Mouse (Mus musculus): ENCODE data around the gene Kmt2a.

Gene Kmt2a

DNA sequence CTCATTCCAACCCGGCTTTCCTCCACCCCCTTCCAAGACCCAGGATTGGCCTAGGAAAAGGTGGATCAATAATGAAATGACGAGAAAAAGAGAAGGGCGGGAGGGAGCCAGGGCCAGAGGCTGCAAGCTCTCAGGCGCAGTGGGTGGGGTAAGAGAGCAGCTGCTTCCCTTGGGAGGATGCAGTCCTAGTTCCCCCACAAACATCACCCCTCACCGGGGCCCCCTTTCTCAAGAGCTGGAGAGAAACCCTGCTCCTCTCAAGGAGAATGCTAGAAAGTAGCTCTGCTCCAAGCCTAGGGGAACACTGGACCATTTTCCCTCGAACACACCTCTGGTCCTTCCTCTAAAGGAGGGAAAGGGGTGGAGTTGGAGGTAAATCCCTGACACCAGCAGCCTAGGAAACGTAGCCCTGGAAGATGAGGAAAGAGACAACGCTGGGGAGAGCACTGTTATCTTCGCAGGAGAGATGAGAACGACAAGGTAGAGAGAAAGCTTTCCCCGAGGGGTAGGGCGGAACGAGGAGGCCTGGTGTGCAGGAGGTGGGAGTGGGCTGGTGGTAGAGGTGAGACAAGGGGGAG is 1.3 kb downstream of the Kmt2a start:
- DNase-seq (ENCODE audit: low spot score): no peak

DNA sequence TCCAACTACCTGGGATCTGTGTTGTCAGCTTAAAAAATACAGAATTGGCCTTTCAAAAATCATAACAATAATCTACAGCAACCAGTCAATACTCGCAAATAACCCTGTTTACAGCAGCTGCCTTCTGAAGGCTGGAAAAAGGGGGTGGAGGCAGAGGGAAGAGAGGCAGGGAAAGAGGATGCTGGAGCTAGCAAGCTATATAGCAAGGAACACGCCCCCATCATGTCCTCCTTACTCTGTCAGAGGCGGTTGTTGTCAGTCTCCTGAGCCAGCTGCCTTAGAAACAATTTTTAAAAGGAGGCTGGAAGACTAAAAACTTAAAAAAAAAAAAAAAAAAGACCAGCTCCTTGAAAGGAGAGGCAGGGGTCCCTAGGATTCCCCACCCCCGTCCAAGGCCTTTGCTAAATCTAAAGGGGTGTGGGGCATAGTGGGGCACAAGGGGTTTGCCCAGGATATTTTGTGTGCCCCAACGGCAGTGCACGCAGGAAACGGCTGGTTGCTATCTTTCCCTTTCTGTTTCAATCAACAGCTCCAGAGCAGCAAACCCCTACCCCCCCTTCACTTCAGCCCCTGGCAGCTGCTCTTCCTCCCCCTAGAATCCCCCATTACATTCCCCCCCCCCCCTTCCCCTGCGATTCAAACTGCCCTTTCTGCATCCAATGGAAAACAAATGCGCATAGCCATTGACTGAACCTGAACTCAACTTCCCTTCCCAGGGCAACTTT is 2.2 kb downstream of the Kmt2a start:
- no peak for DNase-seq (ENCODE audit: low spot score)

DNA sequence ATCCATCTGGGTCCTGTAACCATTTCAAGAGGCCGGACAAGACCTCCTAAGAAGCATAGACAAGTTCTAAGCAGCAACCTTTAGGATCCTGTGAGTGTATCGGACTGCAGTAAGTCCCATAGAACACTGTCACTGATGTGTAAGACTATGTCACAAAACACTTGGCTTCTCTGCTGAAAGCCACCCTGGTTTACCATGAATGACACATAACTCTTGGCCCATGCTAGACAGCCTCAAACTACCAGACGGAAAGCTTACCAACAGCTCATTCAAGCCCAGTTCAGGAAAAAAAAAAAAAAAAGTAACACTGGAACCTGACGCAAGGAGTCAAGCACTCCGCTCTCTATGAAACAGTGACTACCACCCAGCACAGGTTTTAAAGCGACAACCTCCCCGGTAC is 3.4 kb downstream of the Kmt2a start:
- DNase-seq (ENCODE audit: low spot score): no peak

DNA sequence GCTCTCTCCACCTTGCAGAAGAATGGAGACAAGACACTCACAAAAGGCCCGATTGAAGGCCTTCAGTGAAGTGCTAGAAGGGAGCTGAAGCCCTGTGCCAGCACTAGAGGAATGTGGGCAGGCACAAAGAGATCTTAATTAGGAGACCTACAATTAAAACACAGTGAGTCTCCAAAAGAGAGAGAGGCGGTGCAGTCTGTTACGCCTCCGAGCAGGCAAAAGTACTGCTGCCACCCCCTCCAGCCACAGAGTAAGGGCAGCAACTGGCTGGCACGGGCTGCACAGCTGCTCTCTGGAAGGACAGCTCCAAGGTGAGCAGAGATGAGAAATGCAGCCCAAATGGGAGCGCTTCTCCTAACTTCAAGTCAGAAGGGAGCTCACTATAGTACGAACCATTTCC is 5.6 kb downstream of the Kmt2a start:
- no peak for DNase-seq (ENCODE audit: low spot score)

DNA sequence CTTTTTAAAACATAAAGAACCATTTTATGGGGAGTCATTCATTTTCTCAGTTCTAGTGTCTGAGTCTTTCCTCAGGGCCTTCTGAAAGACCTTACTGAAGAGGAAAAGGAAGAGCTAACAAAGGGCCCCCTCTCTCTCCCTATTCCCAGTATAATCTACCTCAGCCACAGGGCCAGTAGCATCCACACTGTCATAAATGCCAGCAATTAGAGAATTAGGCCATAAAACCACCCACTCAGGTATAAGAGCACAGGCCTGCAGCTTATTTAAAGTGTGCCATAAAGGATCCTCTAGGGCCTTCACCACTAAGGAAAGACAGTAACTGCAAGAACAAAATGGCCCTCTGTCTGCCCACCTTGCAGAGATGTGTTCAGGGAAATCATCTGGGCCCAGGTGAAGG is 6.9 kb downstream of the Kmt2a start:
- no peak for DNase-seq (ENCODE audit: low spot score)

DNA sequence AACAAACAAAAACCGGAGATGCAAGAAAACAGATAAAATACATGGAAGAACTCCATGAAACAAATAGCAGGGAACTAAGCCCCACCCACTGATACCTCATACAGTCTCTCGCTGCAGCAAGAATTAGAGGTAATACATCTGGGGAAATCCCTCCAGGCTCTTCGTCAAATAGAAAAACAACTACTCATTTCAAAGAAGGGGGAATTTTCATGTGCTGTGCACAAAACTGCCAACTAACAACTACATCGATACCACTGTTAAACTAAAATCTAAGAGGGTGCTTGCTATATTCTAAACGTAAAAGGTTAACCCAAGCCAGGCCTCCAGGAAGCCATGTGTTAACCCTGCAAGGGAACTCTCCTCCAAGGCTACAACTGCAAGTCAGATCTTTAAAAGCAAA is 7.4 kb downstream of the Kmt2a start:
- no peak for DNase-seq (ENCODE audit: low spot score)

DNA sequence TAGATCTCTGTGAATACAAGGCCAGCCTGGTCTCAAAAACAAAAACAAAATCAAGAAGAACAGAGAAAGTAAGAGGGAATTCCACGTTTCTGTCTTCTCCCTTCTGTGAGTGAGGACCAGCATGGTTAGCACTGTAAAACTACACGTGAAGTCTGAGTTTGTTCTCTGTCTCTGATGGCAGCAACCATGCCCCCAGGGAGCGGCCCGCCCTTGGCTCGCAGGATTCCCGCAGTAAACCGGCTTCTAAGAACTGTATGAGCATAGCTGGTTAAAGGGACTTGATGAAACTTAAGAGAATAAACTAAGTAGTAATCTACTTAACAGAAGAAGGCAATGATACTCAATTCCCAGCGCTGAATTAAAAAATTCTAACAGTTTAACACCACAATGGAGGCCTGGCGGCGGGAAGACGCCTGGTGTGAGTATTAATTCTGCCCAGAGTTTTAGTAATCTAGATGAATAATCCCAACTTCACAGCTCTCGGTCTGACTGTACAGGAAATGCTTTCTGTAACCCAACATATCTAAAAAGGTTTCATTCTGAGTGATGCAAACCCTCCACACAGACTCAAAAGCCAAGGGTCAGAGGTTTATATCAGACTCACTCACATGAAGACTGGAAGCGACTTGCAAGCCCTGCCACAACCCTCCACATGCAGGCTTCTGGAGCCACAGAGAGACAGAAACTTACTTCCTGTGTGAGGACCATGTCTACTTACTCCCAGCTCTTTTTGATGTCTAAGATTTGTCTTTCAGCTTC is 12.6 kb downstream of the Kmt2a start:
- no peak for DNase-seq (ENCODE audit: low spot score)

DNA sequence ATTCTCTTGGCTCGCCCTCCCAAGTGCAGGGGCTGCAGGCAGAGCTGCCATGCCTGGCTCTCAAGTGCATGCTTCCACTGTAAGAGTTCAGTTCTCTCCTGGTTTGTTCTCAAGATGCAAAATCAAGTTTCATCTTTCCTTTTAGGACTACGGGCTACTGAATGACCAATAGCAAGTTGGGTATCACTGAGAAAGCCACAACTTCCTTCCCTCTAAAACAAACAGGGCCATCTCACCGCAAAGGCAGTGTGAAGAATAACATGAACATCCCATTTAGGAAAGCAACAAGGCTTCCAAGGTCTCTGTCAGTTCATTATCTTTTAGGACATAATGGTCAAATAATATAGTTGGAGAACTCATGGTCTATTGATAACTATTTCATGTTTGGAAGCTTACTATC is 13.4 kb downstream of the Kmt2a start:
- DNase-seq (ENCODE audit: low spot score): no peak

DNA sequence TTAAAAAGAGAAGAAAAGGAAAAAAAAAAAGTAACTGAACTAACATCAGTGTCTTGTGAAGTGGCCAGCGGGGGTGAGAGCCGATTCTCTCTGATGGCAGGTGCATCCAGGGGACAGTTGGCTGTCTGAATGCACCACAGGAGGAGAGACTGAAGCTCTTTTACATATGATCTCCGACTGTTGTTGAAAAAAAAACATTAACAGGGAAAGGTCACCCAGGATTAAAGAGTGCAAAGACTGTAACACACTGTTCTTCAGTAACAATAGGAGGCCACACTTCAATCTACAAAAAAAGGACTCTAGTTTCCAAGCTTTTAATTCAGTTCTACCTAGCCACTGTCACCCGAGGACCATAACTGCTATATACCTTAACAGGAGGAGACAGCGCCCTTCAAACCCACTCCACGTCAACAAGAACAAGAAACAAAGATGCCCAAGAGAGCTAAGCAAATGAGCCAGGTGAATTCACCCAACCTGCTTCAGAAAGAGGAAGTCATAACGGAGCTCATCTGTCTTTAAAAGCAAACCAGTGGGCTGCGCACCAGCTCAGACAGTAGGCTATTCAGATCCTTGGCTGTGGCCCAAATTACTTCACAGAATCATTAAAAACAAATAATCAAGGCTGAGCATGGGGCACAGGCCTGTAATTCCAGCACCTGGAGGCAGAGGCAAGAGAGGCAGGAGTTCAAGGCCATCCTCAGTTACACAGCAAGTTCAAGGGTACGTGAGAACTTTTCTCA is 14.4 kb downstream of the Kmt2a start:
- DNase-seq (ENCODE audit: low spot score): no peak

DNA sequence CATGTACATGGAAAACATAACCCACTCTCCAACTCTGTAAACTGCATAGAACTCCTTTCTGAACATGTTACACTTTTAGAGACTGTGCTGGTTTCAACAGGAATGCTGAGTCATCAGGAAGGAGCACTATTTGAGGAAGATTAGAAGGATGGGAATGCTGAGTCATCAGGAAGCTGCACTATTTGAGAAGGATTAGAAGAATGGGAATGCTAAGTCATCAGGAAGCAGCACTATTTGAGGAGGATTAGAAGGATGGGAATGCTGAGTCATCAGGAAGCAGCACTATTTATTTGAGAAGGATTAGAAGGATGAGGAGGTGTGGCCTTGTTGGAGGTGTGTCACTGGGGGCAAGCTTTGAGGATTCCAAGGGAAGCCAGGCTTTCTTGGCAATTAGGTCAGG is 20.0 kb downstream of the Kmt2a start:
- no peak for DNase-seq (ENCODE audit: low spot score)

DNA sequence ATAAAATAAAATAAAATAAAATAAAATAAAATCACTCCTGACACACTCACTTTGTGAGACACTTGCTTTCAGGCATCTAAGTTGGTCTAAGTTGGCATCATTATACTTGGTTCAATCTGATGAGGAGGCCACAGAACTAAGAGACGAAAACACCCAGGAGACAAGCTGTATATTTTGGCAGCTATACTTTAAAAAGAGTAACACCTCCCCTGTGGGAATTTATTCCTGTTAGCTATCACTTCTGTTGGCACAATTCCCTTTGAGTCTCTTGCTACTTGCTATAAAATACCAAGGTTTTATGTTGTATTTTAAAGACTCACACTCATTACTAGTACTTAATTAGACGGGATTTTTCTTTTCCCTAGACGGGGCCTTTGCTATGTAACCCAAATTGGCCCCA is 22.4 kb downstream of the Kmt2a start:
- no peak for DNase-seq (ENCODE audit: low spot score)

DNA sequence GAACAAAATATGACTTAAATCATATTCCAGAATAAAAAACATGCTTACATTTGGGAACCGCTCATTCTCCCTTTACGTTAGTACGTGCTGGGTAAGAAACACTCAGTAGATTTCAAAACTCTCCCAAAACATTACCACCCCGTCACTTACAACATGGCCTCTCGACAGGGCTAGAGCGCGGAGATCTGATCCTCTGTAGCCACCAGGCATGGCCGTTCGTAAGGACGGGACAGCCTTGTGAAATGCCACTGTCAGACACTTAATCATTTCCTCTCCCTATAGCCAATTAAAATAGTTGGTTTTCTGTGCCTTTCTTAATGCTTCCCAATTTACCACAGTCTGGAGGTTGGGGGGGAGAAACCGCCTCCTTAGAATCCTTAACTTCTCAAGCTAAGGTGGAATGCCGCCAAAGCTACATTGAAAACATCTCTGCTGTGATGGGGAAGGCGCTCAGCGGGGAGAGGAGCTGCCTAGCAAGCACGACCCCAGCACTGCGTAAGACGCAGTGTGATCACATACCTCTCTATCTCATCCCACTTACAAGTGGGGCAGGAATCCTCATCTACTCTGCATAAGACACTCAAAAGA is 23.6 kb downstream of the Kmt2a start:
- no peak for DNase-seq (ENCODE audit: low spot score)

DNA sequence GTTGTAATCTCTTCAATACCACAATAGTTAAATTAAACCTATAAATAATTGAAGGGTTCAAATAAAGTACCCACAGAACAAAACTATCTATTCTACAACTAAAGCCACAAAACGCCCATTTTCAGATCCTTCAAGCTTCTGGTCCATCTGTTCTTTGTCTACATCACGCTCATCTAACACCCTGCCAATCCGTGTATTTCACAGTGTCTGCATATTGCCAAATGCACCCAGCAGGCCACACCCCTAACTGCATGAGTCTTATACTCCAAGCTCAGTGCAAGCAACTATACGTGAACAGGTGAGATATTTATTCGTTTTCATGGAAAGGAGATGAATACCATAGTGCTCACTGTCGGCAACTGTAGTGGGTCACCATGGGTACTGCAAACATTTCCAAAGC is 25.9 kb downstream of the Kmt2a start:
- DNase-seq (ENCODE audit: low spot score): no peak

DNA sequence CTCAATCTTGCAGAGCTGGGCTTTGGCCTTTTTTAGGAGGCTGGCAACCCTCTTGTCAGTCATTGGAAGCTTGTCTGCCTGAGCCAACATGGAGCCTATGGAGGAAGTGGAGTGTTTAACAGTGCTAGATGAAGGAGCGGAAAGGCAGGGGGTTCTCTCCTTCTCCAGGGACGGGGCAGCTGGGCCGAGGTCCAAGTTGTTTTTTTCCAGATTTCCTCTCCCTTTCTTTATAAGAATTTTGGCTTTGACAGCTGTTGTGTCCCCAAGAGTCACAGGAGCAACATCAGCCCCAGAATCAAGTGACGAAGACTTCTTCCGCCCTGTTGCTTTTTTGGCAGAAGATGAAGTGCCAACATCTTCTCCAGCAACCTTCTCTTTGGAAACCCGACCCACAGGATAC is 33.6 kb downstream of the Kmt2a start:
- DNase-seq (ENCODE audit: low spot score): no peak

DNA sequence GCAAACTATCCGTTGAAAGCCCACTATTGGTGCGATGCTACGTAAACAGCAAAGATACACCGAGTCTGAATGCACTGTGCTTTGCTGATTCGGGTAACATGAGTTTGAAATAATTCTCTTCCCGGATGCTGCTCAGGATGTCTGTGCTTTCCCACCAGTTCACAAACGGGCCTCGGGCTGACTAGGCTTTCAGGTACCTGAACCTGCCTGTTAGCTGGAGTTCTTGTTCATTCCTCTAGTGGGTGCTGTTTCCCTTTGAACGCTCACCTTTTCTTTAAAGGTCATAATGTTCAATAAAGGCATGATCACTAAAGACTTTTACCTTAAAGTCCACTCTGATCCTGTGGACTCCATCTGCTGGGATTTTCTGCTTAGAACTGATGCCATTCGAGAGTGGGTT is 39.9 kb downstream of the Kmt2a start:
- DNase-seq (ENCODE audit: low spot score): no peak

DNA sequence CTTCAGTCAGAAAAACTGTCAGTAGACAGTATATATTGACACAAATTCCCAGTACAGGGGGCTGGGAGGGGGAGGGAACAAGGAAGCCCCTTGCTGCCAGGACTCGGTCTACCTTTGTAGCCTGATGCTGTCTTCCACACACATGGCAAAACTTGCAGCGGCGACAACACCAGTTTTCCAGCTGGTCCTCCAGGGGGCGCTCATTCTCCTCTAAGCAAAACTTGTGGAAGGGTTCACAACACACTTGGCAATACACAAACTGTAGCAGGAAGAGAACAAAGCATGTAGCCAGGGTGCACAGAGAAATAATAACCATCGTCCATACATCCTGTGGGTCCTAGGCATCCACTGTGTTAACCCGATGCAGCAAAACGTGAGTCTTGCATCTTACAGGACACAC is 44.7 kb downstream of the Kmt2a start:
- peak; percentile 49 for DNase-seq (ENCODE audit: low spot score)

DNA sequence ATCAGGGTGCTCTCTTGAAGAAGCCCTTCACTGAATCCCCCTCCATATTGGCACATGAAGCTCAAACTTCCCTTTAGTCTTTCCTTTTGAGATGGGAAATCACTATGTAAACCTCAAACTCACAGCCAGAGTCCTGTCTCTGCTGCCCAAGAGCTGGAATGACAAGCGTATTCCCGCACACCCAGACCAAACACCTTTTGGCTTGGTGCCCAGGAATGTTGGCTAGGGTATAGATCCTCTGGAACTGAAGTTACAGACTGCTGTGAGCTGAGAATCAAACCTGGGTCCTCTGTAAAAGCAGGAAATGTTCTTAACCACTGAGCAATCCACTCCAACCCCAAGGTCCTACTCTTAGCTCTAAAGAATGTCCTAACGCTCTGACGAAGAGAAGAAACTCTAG is 48.7 kb downstream of the Kmt2a start:
- DNase-seq (ENCODE audit: low spot score): no peak

DNA sequence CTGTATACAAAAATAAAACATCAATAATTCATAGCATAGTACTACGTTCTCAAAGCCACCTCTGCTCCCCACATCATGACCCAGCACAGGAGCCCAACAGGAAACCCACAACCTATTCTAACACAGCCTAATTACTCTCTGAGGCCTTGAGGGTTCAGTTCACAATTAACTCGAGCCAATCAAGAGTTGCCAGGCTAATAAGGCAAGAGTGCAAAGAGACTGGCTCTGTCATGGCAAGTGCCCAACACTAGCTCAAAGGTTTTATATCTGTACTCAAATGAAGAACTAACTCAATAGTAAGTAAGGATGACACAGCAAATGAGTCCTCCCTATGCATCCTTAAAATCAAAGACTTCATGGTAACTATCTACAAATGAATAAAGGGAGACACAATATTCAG is 50.6 kb downstream of the Kmt2a start:
- no peak for DNase-seq (ENCODE audit: low spot score)

DNA sequence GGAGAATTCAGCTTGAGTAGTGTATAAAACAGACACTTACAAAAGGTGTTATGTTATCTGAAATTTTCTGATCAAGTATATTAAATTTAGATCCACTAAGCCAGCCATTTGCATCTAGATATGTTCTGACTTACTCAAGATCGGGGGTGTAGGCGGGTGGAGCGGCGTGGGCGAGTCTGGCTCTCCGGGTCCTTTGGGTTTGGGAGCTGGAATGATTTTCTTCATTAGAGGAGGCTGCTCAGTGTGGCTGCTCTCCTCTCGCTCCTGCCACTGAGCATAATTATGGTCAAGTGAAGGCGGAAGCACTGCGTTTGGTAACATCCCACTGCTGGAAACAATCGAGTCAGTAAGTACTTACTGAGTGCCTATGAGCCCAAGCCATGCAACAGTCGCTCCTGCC is 52.2 kb downstream of the Kmt2a start:
- DNase-seq (ENCODE audit: low spot score): no peak

DNA sequence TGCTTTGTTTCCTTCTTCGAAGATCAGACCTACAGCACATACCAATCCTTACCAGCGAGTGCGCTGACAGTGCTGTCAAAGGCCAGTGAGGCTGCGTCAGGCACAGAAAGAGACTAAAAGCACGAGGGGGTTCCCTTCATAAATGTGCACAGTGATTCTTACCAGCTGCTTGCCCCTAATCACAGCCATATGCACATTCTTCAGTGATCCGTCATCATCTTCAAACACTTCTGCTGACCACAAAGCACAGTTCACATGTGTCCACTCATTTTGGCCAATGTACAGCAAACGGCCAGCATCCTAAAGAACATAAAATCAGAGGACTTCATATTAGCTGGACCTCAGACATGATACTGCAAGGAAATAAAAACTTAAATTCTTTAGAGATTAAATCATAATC is 54.4 kb downstream of the Kmt2a start:
- DNase-seq (ENCODE audit: low spot score): no peak

DNA sequence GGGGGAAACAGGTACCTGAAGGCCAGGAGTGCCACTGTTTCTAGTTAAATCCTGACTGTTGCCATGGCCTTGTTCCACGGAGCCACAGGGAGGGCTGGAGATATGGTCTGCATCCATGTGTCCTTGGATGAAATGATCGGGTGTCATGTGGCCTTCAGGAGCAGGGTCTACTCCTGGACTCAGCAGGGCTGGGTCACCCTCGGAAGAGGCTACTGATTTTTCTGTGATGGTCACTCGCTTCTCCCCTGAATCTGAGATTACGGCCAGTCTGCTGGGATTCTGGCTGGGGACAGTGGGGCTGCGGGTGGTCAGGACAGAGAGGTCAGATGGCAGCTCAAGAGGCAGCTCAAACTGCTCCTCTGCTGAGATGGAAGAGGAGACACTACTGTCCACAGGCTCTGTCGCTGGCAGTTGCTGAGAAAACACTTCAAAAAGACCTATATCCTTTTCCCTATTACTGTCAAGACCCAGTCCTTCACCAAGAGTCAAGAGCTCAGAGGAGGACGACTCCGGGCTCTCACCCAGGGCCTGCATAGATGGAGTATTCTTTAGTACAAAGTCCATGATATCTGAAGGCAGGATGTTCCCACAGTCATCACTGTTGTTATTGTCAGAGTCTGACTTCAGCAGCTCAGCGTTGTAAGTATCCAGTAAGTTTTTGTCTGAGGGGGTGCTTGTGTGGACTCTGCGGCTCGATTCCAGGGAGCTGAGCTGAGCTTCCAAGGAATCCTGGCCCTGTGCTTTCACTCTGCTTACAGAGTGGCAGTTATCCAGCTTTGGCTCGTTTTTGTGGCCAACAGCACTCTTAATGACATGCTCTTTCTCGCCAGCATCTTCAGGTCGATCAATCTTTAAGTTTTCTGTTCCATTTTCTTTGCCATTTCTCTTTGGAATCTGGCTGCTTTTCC is 60.9 kb downstream of the Kmt2a start:
- DNase-seq (ENCODE audit: low spot score): no peak

Data from ovary, postnatal 10 days (tissue).